Mouse (Mus musculus) kidney, postnatal 14 days (tissue): Measurements from ENCODE around the gene Gm3512.
"Not testable (repeated sequence)": the region's sequence is repeated elsewhere in the genome, so short reads cannot be mapped to it uniquely, and the experiment has no call there.

Experiments
- DNase-seq: peaks from one replicate; pipeline ENCODE4 v3.0.0; 2022; ENCODE audit warnings: mixed read lengths

Gm3512 gene

GRCm38 (mm10) chr14:7174483-7174971 is at the start of gene Gm3512:
Gm3512 (minus strand) TSS chr14:7174533.
- DNase-seq = peak; percentile 0

GRCm38 (mm10) chr14:7200070-7200469 is 25.7 kb upstream of the Gm3512 start:
- DNase-seq = peak; percentile 1

GRCm38 (mm10) chr14:7194440-7194839 is 20.1 kb upstream of the Gm3512 start, which contains the start of gene Gm16434:
Gm16434 (minus strand) TSS chr14:7194540.
- not testable (repeated sequence) for DNase-seq

- DNase-seq = not testable (repeated sequence)
Observed at GRCm38 (mm10) chr14:7125312-7125711, 49.0 kb downstream of the Gm3512 start, which contains the start of gene Gm6676. Gm6676 (minus strand) TSS chr14:7125412.

GRCm38 (mm10) chr14:7105124-7105802 is 69.1 kb downstream of the Gm3512 start:
- DNase-seq = peak; percentile 4
